Mouse (Mus musculus) limb, embryonic 13.5 days (tissue): ENCODE measurements around the gene Plppr2. TPM values are rescaled to one million over a fixed set of nuclear protein-coding genes. Genes with fewer than 3 reads are reported as not detected.

Experiments
- ATAC-seq: fragments of 200-750 bp; cut with Nextera tagmentation; 2 replicates; pipeline ENCODE4 v1.8.0; 2017; ENCODE audit warnings: low read depth, moderate number of reproducible peaks, moderate TSS enrichment; ENCODE audit not compliant: low FRiP score
- H3K27ac ChIP-seq: fragments of 300-500 bp; sonication (generic); 2 replicates; pipeline ENCODE4 v1.5.1; 2015; ENCODE audit warnings: inconsistent platforms, mild to moderate bottlenecking, moderate library complexity
- H3K27me3 ChIP-seq: fragments of 300-500 bp; sonication (generic); 2 replicates; pipeline ENCODE4 v1.6.1; 2015; ENCODE audit warnings: mild to moderate bottlenecking, inconsistent platforms
- H3K36me3 ChIP-seq: fragments of 300-500 bp; sonication (generic); 2 replicates; pipeline ENCODE4 v1.6.1; 2015; ENCODE audit warnings: inconsistent platforms, mild to moderate bottlenecking, moderate library complexity
- H3K4me1 ChIP-seq: fragments of 300-500 bp; sonication (generic); 2 replicates; pipeline ENCODE4 v1.6.1; 2015; ENCODE audit warnings: inconsistent platforms
- H3K4me2 ChIP-seq: fragments of 300-500 bp; sonication (generic); replicated peaks from 2 replicates; pipeline ENCODE4 v1.6.1; 2015; ENCODE audit warnings: inconsistent platforms, mild to moderate bottlenecking, moderate library complexity
- H3K4me3 ChIP-seq: fragments of 300-500 bp; sonication (generic); 2 replicates; pipeline ENCODE4 v1.5.1; 2015; ENCODE audit warnings: moderate library complexity, mild to moderate bottlenecking, inconsistent platforms
- H3K9ac ChIP-seq: fragments of 300-500 bp; sonication (generic); 2 replicates; pipeline ENCODE4 v1.6.1; 2015; ENCODE audit warnings: mild to moderate bottlenecking, inconsistent platforms
- H3K9me3 ChIP-seq: fragments of 300-500 bp; sonication (generic); 2 replicates; pipeline ENCODE4 v1.6.1; 2016; ENCODE audit warnings: inconsistent platforms
- WGBS: fragments of 180-500 bp; shearing (Covaris S2); methylation state at CpG from one replicate; pipeline ENCODE4 v1.1.7; 2015; 5-methylcytosine and 5-hydroxymethylcytosine counted together
- polyA plus RNA-seq: library from polyadenylated mRNA; unstranded; fragments of >200 nt; fragmentation: Nextera tagmentation; extraction: Ambion mirVana; gene quantifications from 2 replicates; pipeline ENCODE4 v1.2.1, GENCODE M21; 2015

Gene Plppr2
- polyA plus RNA-seq, 1 experiment from 2014 or later = 9.1 TPM

DNA sequence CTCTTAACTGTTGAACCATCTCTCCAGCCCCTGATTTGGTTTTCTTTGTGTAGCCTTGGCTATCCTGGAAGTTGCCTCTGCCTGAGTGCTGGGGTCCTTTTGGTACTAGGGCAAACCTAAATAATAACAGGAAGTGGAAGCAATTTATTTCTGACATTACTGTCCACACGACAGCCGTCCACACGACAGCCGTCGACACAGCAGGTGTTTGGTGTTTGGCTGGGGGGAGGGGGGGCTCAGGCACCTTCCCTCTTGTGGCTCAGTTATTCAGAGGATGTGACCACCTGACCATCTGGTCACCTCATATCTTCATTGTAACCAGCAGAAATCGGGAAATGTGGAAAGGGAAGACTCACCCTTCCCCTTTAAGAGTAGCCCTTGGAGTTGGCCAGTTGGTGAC is 32.0 kb downstream of the Plppr2 start:
- Histone ChIP-seq H3K9ac (no peak overlapping the region), H3K4me1 (no peaks in the 10 kb centered on the region), H3K27me3 (peaks cover 8% of the 10 kb centered on the region), H3K36me3 (no peaks in the 10 kb centered on the region), H3K27ac (no peak overlapping the region), H3K4me3 (no peak overlapping the region), H3K9me3 (no peaks in the 10 kb centered on the region), H3K4me2 (no peak overlapping the region)
- ATAC-seq = no peak
- WGBS = 56% methylated on average over 6 of the region's 6 CpGs

DNA sequence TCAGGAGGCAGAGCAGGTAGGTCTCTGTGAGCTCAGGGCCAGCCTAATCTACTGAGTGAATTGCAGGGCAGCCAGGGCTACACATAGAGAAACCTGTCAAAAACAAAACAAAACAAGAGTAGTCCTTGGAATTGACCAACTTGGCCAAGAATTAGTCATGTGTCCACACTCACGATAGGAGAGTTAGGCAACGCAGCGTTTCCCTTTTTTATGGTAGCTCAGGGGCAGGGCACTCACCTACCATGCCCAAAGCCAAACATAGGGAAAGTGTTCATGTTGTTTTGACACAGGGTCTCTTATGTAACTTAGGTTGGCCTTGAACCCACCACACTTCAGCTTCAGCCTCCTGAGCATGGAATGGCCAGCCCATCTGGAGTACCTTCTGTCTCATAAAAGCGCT is 32.5 kb downstream of the Plppr2 start:
- Histone ChIP-seq H3K9ac (no peak overlapping the region), H3K27me3 (peaks cover 4% of the 10 kb centered on the region; the same call in 1 of the 2 replicates), H3K9me3 (no peaks in the 10 kb centered on the region), H3K4me2 (no peak overlapping the region), H3K27ac (no peak overlapping the region), H3K36me3 (no peaks in the 10 kb centered on the region), H3K4me1 (no peaks in the 10 kb centered on the region), H3K4me3 (no peak overlapping the region)
- ATAC-seq = no peak
- 83% methylated on average over 4 of the region's 4 CpGs for WGBS

DNA sequence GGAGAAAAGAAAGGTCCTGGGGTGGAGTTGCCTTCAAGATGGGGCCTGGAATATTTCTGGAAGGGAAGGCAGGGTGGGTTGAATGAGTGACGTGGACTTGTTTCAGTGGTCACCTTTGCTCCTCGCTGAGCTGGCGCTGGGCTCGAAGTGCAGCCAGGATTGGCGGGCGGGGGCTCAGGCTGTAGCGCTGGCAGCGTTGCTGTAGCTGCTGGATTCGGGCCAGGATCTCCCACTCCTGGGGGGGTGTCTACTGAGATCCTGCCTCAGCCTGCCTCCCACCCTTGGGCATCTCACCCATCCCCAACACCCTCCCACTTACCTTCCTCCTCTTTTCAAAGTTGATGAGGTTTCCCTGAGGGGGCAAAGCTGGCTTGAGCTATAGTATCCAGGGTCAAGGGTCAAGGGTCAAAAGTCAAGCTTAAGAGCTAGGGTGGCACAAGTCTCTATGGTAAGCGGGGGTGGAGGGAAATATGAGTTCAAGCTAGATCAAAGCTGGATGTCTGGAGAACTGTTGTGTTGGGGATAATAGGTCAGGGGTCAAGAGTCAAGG is 39.9 kb downstream of the Plppr2 start:
- 85% methylated on average over 10 of the region's 10 CpGs for WGBS
- Histone ChIP-seq H3K4me3 (no peak overlapping the region), H3K27me3 (no peaks in the 10 kb centered on the region), H3K9me3 (no peaks in the 10 kb centered on the region), H3K36me3 (no peaks in the 10 kb centered on the region), H3K4me1 (no peaks in the 10 kb centered on the region), H3K4me2 (no peak overlapping the region), H3K9ac (no peak overlapping the region), H3K27ac (no peak overlapping the region)
- no peak for ATAC-seq

DNA sequence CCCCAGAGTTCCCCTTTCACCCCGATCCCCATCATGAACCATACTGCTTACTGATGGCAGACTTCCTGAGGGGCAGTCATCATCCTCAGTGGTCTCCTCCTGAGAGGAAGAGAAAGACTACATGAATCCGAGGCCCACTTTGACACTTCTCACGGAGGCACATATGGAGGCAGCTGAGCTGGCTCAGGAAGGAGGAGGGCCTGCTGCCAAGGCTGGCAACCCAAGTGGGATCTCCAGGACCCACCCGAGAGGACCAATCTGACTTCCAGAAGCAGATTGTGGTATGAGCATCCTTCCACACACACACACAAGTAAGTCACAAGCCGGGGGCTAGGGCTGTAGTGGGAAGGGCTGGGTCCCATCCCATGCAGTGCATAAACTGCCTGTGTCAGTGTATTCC is 40.5 kb downstream of the Plppr2 start:
- Histone ChIP-seq H3K9ac (no peak overlapping the region), H3K4me1 (no peaks in the 10 kb centered on the region), H3K9me3 (no peaks in the 10 kb centered on the region), H3K4me3 (no peak overlapping the region), H3K36me3 (no peaks in the 10 kb centered on the region), H3K27me3 (no peaks in the 10 kb centered on the region), H3K27ac (no peak overlapping the region), H3K4me2 (no peak overlapping the region)
- 84% methylated on average over 5 of the region's 5 CpGs for WGBS
- ATAC-seq = no peak

DNA sequence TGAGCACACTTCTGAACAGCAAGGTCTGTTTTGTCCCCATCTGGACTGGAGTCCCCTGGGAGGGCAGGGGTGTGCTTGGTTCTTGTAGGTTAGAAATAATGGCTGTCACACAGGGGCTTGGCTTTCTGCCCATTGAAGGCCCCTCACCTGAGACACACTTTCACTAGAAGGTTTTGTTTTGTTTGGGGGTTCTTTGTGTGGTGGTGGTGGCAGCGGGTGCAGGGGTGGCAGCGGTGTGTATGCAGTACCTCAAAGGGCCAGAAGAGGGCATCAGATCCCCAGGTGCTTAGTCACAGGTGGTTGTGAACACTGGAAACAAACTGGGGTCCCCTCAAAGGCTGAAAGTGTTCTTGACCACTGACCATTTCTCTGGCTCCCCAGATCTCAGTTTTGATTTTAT is 41.1 kb downstream of the Plppr2 start:
- no peak overlapping the region for H3K27ac ChIP-seq
- no peaks in the 10 kb centered on the region for H3K27me3 ChIP-seq
- no peaks in the 10 kb centered on the region for H3K9me3 ChIP-seq
- H3K4me1 ChIP-seq = no peaks in the 10 kb centered on the region
- no peak overlapping the region for H3K4me3 ChIP-seq
- H3K36me3 ChIP-seq = no peaks in the 10 kb centered on the region
- 26% methylated on average over 2 of the region's 2 CpGs for WGBS
- no peak overlapping the region for H3K9ac ChIP-seq
- no peak overlapping the region for H3K4me2 ChIP-seq
- ATAC-seq = no peak

DNA sequence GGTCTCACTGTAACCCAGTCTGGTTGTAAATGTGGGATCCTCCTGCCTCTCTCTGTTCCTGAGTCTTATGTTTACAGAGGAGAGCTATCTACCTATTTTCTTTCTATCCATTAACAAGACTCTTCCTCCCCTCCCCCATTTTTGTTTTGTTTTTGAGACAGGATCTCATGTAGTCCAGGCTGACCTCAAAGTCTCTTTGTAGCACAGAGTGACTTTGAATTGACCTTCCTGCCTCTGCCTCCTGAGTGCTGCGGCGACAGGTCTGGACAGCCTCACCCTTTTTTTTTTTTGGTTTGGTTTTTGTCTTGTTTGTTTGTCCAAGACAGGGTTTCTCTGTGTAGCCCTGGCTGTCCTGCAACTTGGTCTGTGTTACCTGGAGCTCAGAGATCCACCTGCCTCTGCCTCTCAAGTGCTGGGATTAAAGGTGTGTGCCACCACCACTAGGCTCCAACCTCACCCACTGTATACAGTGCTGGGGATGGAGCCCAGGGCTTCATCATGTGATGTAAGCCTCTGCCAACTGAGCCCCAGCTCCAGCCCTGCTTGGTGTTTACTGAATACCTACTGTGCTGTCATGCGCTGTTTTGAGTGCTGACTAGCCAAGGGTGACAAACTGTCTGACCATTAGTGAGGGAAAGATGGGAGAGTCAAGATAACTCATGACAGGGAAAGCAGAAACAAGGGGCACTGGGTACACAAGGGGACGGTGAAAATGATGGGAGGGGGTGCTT is 41.7 kb downstream of the Plppr2 start:
- Histone ChIP-seq H3K4me1 (no peaks in the 10 kb centered on the region), H3K27me3 (peaks cover 4% of the 10 kb centered on the region; the same call in 1 of the 2 replicates), H3K4me2 (no peak overlapping the region), H3K36me3 (no peaks in the 10 kb centered on the region), H3K9me3 (no peaks in the 10 kb centered on the region), H3K27ac (no peak overlapping the region), H3K4me3 (no peak overlapping the region), H3K9ac (no peak overlapping the region)
- 92% methylated on average over 4 of the region's 4 CpGs for WGBS
- ATAC-seq = no peak

DNA sequence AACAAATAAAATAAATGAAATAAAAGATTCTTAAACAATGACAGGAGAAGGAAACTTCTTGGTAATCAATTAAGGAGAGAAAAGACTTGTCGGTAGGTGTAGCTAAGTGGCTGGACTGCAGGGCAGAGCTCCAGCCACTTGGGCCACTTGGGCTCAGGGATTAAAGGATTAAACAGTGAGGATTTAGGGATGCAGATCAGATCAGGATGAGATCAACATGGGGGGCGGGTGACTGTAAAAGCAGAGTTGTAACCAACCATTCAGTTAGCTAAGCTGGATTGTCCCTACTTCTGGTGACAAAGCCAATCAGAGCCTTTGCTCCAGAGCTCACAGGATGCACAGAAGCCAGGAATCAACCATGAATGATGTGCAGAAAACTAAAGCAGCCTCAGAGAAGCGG is 47.1 kb downstream of the Plppr2 start:
- no peaks in the 10 kb centered on the region for H3K9me3 ChIP-seq
- H3K36me3 ChIP-seq = no peaks in the 10 kb centered on the region
- H3K4me1 ChIP-seq = peaks cover 12% of the 10 kb centered on the region
- WGBS = 36% methylated on average over 3 of the region's 3 CpGs
- H3K9ac ChIP-seq = no peak overlapping the region
- H3K4me2 ChIP-seq = no peak overlapping the region
- no peak for ATAC-seq
- no peak overlapping the region for H3K27ac ChIP-seq
- H3K27me3 ChIP-seq = peaks cover 52% of the 10 kb centered on the region
- no peak overlapping the region for H3K4me3 ChIP-seq

DNA sequence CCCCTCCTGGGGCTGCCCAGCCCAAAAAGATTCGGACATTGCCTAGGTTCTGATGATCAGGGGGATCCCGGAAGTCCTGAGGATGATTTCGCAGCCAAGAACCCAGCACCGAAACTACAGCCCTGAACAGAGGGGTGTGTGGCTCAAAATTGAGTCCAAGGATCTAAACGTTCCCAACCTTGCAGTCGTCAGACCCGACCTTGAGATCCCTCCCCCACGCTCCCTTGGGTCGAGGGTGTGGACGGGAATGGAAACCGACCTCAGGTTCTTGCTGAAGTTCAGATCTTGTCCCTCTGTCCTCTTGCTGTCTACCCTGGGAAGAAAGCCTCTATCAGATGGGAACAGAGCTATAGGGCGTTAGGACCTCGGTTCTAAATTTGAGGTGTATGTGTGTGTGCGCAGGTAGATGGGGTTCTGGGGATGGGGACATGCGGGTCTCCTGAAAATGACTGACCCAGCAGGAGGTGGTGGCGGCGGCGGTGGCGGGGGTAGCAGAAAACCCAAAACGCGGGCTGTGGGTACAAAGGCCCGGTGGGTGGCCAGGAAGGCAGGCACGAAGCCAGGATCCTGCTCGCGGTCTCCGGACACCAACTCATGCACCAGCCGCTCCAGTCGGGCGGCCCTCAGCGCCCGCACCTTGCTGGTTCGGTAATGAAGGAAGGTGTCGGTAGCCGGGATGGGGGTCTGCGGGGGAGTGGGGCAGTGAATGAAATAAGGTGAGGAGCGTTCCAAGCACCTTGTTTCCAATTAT is 50.9 kb downstream of the Plppr2 start:
- Histone ChIP-seq H3K9me3 (no peaks in the 10 kb centered on the region), H3K4me2 (peak overlapping the region; percentile 76), H3K27ac (no peak overlapping the region), H3K4me1 (peaks cover 26% of the 10 kb centered on the region), H3K9ac (no peak overlapping the region), H3K27me3 (peaks cover 90% of the 10 kb centered on the region), H3K36me3 (no peaks in the 10 kb centered on the region), H3K4me3 (peak overlapping the region; percentile 45)
- 8% methylated on average over 36 of the region's 36 CpGs for WGBS
- no peak for ATAC-seq

DNA sequence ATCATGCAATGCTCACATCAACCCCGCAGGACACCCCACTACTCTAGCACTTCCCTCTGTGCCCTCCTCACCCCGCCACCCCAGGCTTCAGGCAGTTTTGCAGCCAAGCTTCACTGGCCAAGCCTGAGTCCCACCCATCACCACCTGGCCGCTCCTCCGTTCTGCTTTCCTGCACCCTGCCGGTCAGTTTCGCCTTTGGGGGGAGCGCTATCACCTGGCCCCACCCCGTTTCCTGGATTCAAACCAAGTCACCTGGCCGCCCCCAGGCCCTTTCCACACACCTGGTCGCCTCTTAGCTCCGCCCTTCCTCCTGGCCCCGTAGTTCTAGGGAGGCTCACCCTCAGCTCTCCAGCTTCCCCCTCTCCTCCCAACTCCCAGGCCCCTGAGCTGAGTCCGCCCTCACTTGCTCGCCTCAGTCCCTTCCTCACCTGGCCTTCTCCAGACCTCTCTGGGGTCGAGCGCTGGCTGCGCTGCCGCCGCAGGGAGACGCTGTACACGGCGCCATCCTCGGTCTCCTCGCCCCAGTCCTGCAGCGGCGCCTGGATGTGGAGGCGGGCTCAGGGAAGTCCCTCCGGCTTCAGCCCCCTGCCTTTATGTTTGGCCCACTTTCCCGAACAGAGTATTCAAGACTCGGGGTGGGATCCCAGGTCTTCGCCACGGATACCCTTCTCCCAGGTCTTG is 51.7 kb downstream of the Plppr2 start:
- peak overlapping the region; percentile 76 for H3K4me2 ChIP-seq
- H3K36me3 ChIP-seq = no peaks in the 10 kb centered on the region
- H3K27me3 ChIP-seq = peaks cover 94% of the 10 kb centered on the region
- H3K9ac ChIP-seq = peak overlapping the region; percentile 63
- H3K4me3 ChIP-seq = peak overlapping the region; percentile 45
- H3K9me3 ChIP-seq = no peaks in the 10 kb centered on the region
- whole genome bisulfite sequencing = 1% methylated on average over 32 of the region's 32 CpGs
- H3K4me1 ChIP-seq = peaks cover 26% of the 10 kb centered on the region
- H3K27ac ChIP-seq = no peak overlapping the region
- ATAC-seq = no peak

DNA sequence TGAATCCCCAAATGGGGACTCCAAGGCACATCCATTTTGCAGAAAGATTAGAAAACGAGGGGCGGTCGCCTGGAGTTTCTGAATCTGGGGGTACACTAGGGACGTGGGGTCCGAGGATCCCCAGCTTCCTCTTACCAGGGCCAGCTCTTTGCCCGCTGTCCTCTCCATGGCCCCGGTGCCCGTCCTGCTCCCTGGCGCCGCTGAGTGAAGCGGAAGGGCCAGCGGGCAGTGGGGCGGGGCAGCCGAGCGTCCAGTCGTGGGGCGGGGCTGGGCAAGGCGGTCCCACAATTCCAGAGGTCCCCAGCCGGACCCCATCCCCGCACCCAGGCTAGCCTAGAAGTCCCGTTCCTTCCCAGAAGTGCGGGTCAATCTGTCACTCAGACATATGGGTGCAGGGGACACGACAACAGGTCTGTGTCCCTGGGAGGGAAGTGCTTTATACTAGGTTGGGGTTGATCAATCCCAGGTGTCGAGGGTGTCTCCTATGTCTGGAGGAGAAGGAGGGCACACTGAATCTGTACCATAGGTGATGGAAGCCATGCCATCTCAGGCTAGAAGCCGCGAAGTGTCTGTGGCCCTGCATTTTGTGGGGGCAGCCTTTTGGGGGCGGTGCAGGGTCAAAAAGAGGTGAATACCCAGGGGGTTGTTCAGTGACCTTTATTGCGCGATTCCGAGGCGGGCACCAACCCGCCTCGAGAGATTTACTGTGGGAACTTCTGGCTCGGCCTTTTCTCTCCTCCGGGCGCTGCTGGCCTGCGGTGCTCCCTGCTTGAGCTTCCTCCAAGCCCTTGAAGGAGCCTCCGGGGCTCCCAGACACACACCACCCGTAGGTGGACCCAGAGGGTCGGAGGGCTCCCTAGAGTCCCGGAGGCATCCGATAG is 52.6 kb downstream of the Plppr2 start, which contains the start of gene Rgl3:
Gene Rgl3, minus strand, starts transcription at position 217 of the 881 bp plus-strand sequence.
- H3K27ac ChIP-seq = no peak within 1 kb of the TSS
- no peak for ATAC-seq

DNA sequence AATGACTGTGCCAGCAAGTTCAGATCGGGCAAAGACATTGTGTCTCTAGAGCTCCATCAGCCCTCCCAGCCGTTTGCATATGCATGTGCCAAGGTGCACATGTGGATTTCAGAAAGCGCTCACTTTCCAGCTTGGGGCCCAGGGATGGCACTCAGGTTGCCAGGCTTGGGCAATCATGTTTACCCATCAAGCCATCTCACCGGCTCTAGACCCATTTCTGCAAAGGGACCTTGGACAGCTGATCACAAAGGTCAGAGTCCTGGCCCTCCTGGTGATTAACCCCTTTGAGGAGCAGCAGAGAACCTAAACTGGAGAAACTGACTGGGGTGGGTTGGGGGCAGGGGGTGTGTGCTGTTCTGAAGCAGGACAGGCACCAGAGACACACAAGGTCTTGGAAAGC is 55.4 kb downstream of the Plppr2 start:
- no peak overlapping the region for H3K4me2 ChIP-seq
- H3K4me3 ChIP-seq = no peak overlapping the region
- H3K9me3 ChIP-seq = no peaks in the 10 kb centered on the region
- peaks cover 74% of the 10 kb centered on the region for H3K27me3 ChIP-seq
- peaks cover 26% of the 10 kb centered on the region for H3K4me1 ChIP-seq
- no peaks in the 10 kb centered on the region for H3K36me3 ChIP-seq
- 78% methylated on average over 4 of the region's 4 CpGs for WGBS
- no peak overlapping the region for H3K9ac ChIP-seq
- ATAC-seq = no peak
- no peak overlapping the region for H3K27ac ChIP-seq

More for the DNA sequence above, 52.6 kb downstream of the Plppr2 start, which contains the start of gene Rgl3:
- peaks cover 93% of the 10 kb centered on the region for H3K27me3 ChIP-seq
- under 1% methylated on average over 42 of the region's 42 CpGs for WGBS
- no peaks in the 10 kb centered on the region for H3K36me3 ChIP-seq
- H3K4me3 ChIP-seq = peak within 1 kb of the TSS; percentile 45
- peak within 1 kb of the TSS; percentile 63 for H3K9ac ChIP-seq
- peaks cover 26% of the 10 kb centered on the region for H3K4me1 ChIP-seq
- H3K9me3 ChIP-seq = no peaks in the 10 kb centered on the region
- peak within 1 kb of the TSS; percentile 76 for H3K4me2 ChIP-seq
